Mouse (Mus musculus): ENCODE data around the gene Tnip2. TPM values are rescaled to one million over a fixed set of nuclear protein-coding genes. Genes with fewer than 3 reads are reported as not detected.

The Tnip2 gene
- polyA plus RNA-seq, 1 experiment: 27.3 TPM

DNA sequence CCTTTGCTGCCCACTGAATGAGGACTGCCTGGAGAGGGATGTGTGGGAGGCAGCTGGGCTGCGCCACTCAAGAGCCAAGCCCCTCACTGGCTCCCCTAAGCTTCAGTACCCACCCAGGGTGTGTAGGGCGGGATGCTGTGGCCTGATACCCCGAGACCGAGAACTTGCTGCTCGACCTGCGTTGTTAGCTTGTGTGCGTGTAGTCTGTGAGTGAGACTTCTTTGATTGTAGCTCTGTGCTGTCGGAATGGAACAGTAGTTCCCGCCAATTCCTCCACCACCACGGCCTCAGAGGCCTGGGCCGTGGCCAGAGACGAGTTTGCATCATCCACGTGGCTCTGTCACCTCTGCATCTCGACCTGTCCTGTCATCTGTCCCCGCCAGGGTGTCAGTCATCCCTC lies 28.1 kb downstream of the Tnip2 start:
- peaks cover 5% of the 10 kb centered on the region; the same call in 1 of the 2 replicates for H3K4me1 ChIP-seq (ENCODE audit: control insufficient read depth, insufficient read depth, low read length)
- no peak overlapping the region for H3K27ac ChIP-seq (ENCODE audit: insufficient read depth, low read length)
- TF ChIP-seq POLR2A (IDR thresholded peaks at IDR 0.05; ENCODE audit: extremely low read depth, insufficient read depth, low read length) (no peak), CTCF (IDR thresholded peaks at IDR 0.05; ENCODE audit: extremely low read depth, insufficient read depth, low read length) (no peak)
- H3K4me3 ChIP-seq (ENCODE audit: insufficient read depth, low read length): no peak overlapping the region

DNA sequence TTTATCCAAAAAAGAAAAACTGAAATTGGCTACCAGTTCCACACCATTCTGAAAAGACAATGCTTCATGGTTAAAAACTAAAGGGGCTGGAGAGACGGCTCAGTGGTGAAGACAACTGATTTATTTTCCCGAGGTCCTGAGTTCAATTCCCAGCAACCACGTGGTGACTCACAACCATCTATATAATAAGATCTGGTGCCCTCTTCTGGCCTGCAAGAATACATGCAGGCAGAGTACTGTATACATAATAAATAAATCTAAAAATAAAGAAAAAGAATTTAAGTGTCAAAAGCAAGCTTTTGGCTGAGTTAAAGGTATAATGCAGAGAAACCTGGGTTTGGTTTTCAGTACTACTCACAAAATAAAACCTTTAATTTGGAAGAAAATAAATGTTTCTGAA lies 32.9 kb downstream of the Tnip2 start:
- Histone ChIP-seq H3K27ac (ENCODE audit: insufficient read depth, low read length) (no peak overlapping the region), H3K4me1 (ENCODE audit: control insufficient read depth, insufficient read depth, low read length) (no peaks in the 10 kb centered on the region), H3K4me3 (ENCODE audit: insufficient read depth, low read length) (no peak overlapping the region)
- no peak for TF ChIP-seq CTCF (IDR thresholded peaks at IDR 0.05; ENCODE audit: extremely low read depth, insufficient read depth, low read length)
- no peak for TF ChIP-seq POLR2A (IDR thresholded peaks at IDR 0.05; ENCODE audit: extremely low read depth, insufficient read depth, low read length)

- no peak for TF ChIP-seq CTCF (IDR thresholded peaks at IDR 0.05; ENCODE audit: extremely low read depth, insufficient read depth, low read length)
- TF ChIP-seq POLR2A (IDR thresholded peaks at IDR 0.05; ENCODE audit: extremely low read depth, insufficient read depth, low read length): no peak
These were observed 45.6 kb downstream of the Tnip2 start for GRCm38 (mm10) chr5:34468039-34468775.

GRCm38 (mm10) chr5:34466648-34467047 lies 47.1 kb downstream of the Tnip2 start:
- Histone ChIP-seq H3K4me1 (ENCODE audit: control insufficient read depth, insufficient read depth, low read length) (no peaks in the 10 kb centered on the region), H3K4me3 (ENCODE audit: insufficient read depth, low read length) (no peak overlapping the region), H3K27ac (ENCODE audit: insufficient read depth, low read length) (no peak overlapping the region)
- no peak for TF ChIP-seq POLR2A (IDR thresholded peaks at IDR 0.05; ENCODE audit: extremely low read depth, insufficient read depth, low read length)
- no peak for TF ChIP-seq CTCF (IDR thresholded peaks at IDR 0.05; ENCODE audit: extremely low read depth, insufficient read depth, low read length)

More at GRCm38 (mm10) chr5:34468039-34468775, 45.6 kb downstream of the Tnip2 start:
- H3K4me3 ChIP-seq (ENCODE audit: insufficient read depth, low read length): no peak overlapping the region
- H3K4me1 ChIP-seq (ENCODE audit: control insufficient read depth, insufficient read depth, low read length): no peaks in the 10 kb centered on the region
- no peak overlapping the region for H3K27ac ChIP-seq (ENCODE audit: insufficient read depth, low read length)

DNA sequence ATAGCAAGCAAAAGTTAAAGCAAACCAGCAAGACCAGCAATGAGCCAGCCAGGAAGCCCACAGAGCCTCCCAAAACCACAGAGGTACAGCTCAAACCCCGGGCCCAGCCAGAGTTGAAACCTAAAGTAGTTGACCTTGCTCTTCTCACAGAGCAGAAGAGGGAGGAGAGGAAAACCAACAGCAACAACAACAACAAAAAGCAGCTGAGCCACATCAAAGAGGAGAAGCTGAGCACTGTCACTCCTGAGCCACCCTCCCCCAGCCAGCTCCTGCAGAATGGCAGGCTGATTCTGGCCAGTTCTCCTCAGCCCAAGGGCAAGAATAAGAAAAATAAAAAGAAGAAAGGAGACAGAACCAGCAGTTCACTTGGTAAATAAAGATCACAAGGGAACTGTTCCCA lies 47.7 kb downstream of the Tnip2 start:
- Histone ChIP-seq H3K27ac (ENCODE audit: insufficient read depth, low read length) (no peak overlapping the region), H3K4me3 (ENCODE audit: insufficient read depth, low read length) (no peak overlapping the region), H3K4me1 (ENCODE audit: control insufficient read depth, insufficient read depth, low read length) (no peaks in the 10 kb centered on the region)
- TF ChIP-seq POLR2A (IDR thresholded peaks at IDR 0.05; ENCODE audit: extremely low read depth, insufficient read depth, low read length) (no peak), CTCF (IDR thresholded peaks at IDR 0.05; ENCODE audit: extremely low read depth, insufficient read depth, low read length) (no peak)

GRCm38 (mm10) chr5:34461841-34462240 lies 52.0 kb downstream of the Tnip2 start:
- Histone ChIP-seq H3K4me3 (ENCODE audit: insufficient read depth, low read length) (no peak overlapping the region), H3K4me1 (ENCODE audit: control insufficient read depth, insufficient read depth, low read length) (peaks cover 4% of the 10 kb centered on the region), H3K27ac (ENCODE audit: insufficient read depth, low read length) (no peak overlapping the region)
- no peak for TF ChIP-seq CTCF (IDR thresholded peaks at IDR 0.05; ENCODE audit: extremely low read depth, insufficient read depth, low read length)
- no peak for TF ChIP-seq POLR2A (IDR thresholded peaks at IDR 0.05; ENCODE audit: extremely low read depth, insufficient read depth, low read length)

GRCm38 (mm10) chr5:34461294-34461693 lies 52.5 kb downstream of the Tnip2 start:
- TF ChIP-seq CTCF (IDR thresholded peaks at IDR 0.05; ENCODE audit: extremely low read depth, insufficient read depth, low read length) (no peak), POLR2A (IDR thresholded peaks at IDR 0.05; ENCODE audit: extremely low read depth, insufficient read depth, low read length) (no peak)
- H3K4me3 ChIP-seq (ENCODE audit: insufficient read depth, low read length): no peak overlapping the region
- peaks cover 4% of the 10 kb centered on the region for H3K4me1 ChIP-seq (ENCODE audit: control insufficient read depth, insufficient read depth, low read length)
- H3K27ac ChIP-seq (ENCODE audit: insufficient read depth, low read length): no peak overlapping the region

- no peak overlapping the region for H3K4me3 ChIP-seq (ENCODE audit: insufficient read depth, low read length)
- H3K27ac ChIP-seq (ENCODE audit: insufficient read depth, low read length): peak overlapping the region; percentile 68; the same call in 1 of the 2 replicates
- peaks cover 4% of the 10 kb centered on the region for H3K4me1 ChIP-seq (ENCODE audit: control insufficient read depth, insufficient read depth, low read length)
- no peak for TF ChIP-seq CTCF (IDR thresholded peaks at IDR 0.05; ENCODE audit: extremely low read depth, insufficient read depth, low read length)
- TF ChIP-seq POLR2A (IDR thresholded peaks at IDR 0.05; ENCODE audit: extremely low read depth, insufficient read depth, low read length): no peak
These were observed 54.8 kb downstream of the Tnip2 start for GRCm38 (mm10) chr5:34458994-34459393.

- peaks cover 1% of the 10 kb centered on the region for H3K4me1 ChIP-seq (ENCODE audit: control insufficient read depth, insufficient read depth, low read length)
- no peak overlapping the region for H3K27ac ChIP-seq (ENCODE audit: insufficient read depth, low read length)
- TF ChIP-seq CTCF (IDR thresholded peaks at IDR 0.05; ENCODE audit: extremely low read depth, insufficient read depth, low read length) (no peak), POLR2A (IDR thresholded peaks at IDR 0.05; ENCODE audit: extremely low read depth, insufficient read depth, low read length) (no peak)
- no peak overlapping the region for H3K4me3 ChIP-seq (ENCODE audit: insufficient read depth, low read length)
These were observed 67.6 kb downstream of the Tnip2 start for GRCm38 (mm10) chr5:34446207-34446606.

Other genes with a start within 250 kb of the Tnip2 start
- 42.2 and 43.0 TPM in 2 replicates for gene Zfyve28, start 225.5 kb downstream of the Tnip2 start, polyA plus RNA-seq (2012; rRNA removed)
- 0.38 and 0.46 TPM in 2 replicates for gene Cfap99, start 225.4 kb downstream of the Tnip2 start, polyA plus RNA-seq (2012; rRNA removed)
- gene Rnf4, start 177.7 kb downstream of the Tnip2 start, polyA plus RNA-seq (2012; rRNA removed): 82.6 and 88.2 TPM in 2 replicates
- gene Fam193a, start 144.1 kb downstream of the Tnip2 start, polyA plus RNA-seq (2012; rRNA removed): 32.7 and 42.0 TPM in 2 replicates
- gene Sh3bp2, start 11.8 kb upstream of the Tnip2 start, polyA plus RNA-seq (2012; rRNA removed): 3.5 TPM in 2 replicates
- gene Add1, start 59.7 kb upstream of the Tnip2 start, polyA plus RNA-seq (2012; rRNA removed): 375 and 376 TPM in 2 replicates
- 103 and 106 TPM in 2 replicates for gene Mfsd10, start 123.2 kb upstream of the Tnip2 start, polyA plus RNA-seq (2012; rRNA removed)
- gene Nop14, start 146.2 kb upstream of the Tnip2 start, polyA plus RNA-seq (2012; rRNA removed): 15.5 and 16.6 TPM in 2 replicates
- 3.2 and 4.1 TPM in 2 replicates for gene Grk4, start 146.4 kb upstream of the Tnip2 start, polyA plus RNA-seq (2012; rRNA removed)
- gene Htt, start 247.7 kb upstream of the Tnip2 start, polyA plus RNA-seq (2012; rRNA removed): 43.1 and 46.6 TPM in 2 replicates

Data from cortical plate, adult 2 months (tissue).